Mouse (Mus musculus): ENCODE data around the gene Camk2n1. TPM values are rescaled to one million over a fixed set of nuclear protein-coding genes. Genes with fewer than 3 reads are reported as not detected.

Camk2n1 gene
- polyA plus RNA-seq (2015; fragmentation: Nextera tagmentation; extraction: Ambion mirVana), result 2.8 and 2.9 TPM in 2 replicates

DNA sequence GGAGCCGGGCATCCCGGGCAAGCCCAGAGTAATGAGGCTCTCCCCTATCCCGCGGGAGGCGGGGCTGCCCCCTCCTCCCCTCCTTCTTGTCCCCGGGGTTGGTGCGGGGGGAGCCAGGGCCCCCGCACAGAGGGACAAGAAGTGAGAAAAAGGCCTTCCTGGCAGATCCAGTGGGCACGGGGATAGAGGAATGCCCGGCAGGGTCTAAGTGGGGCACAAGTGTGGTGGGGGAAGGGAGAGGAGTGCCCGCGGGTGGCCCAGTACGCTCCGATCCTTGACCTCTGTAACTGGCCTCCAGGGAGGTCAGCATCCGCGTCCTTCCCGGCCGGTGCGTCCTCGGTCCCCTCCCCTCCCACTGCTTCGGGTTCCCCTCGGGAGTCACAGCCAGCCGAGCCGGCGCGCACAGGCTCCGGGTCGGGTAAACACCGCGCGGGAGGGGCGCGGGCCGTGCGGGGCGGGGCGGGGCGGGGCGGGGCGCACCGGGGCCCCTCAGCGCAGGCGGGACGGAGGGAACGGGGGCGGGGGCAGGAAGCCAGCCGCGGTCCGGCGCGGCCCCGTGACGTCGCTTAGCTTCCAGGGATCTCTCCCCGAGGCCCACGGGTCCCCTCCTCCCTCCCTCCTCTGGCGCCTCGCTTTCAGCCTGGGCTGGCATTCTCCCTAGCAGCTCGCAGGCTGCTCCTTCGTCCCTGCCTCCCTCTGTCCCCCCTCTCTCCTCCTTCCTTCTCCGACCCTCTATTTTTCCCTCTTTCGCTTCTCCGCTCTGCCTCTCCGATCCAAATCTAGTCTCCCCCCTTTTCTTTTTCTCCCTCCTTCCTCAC, at the start of gene Camk2n1:
Gene Camk2n1 (plus strand): TSS at position 562 of the 818 bp plus-strand sequence.
- ATAC-seq (ENCODE audit: borderline replicate concordance, extremely low read depth, low FRiP score, low TSS enrichment), result peak; percentile 82
- Histone ChIP-seq H3K36me3 (no peaks in the 10 kb centered on the region), H3K9me3 (no peaks in the 10 kb centered on the region), H3K4me3 (peak within 1 kb of the TSS; percentile 84), H3K4me1 (peaks cover 40% of the 10 kb centered on the region), H3K4me2 (peak within 1 kb of the TSS; percentile 94), H3K27me3 (peaks cover 18% of the 10 kb centered on the region; the same call in 1 of the 2 replicates), H3K27ac (peak within 1 kb of the TSS; percentile 86), H3K9ac (peak within 1 kb of the TSS; percentile 83)
- WGBS, result under 1% methylated on average over 37 of the region's 64 CpGs

DNA sequence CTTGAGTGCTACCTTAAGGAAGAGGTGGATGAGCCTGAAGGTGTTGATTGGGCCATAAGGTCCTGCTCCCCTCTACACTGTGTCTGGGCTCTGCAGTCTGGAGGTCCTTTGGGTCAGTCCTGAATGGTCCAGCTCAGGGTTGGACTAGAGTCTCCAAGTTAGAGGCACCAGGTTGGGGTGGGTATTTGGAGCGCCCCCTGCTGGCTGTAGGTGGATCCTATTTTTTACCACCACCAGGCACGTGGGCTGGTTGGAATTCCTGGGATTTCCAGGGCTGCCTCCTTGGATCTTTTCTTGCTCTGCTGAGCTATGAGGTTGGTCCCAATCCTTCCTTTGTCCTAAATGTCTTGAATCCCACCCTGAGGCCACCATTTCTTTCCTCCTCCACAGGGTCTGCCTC, 49.3 kb upstream of the Camk2n1 start:
- Histone ChIP-seq H3K4me1 (no peaks in the 10 kb centered on the region), H3K27ac (no peak overlapping the region)
- WGBS, result 9% methylated on average over 2 of the region's 2 CpGs

DNA sequence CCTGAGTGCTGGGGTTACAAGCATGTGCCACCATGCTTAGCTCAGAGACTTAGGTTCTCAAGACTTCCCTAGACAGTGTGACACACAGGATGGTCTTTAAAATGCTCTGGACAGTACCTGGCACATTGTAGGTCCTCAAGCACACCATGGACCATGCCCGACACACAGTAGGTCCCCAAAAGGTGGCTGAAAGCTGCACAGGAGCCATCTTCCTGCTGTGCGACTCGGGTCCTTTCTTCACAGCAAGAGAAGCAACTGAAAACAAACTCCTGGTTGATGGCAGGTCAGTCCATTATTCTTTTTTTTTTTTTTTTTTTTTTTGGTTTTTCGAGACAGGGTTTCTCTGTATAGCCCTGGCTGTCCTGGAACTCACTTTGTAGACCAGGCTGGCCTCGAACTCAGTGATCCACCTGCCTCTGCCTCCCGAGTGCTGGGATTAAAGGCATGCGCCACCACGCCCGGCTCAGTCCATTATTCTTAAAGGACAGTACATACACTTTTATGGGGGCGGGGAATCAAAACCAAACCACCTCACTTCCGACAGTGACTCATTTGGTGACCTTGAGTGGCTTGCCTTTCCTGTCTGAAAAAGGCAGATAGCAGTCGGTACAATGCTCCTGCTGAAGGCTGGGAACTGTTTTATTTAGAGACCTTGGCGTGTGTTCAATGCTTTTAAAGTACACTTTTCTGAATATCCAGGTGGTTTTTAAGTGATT, 46.5 kb upstream of the Camk2n1 start:
- 52% methylated on average over 12 of the region's 13 CpGs for WGBS
- no peak overlapping the region for H3K9ac ChIP-seq
- H3K27me3 ChIP-seq, result no peaks in the 10 kb centered on the region; the same call in 1 of the 2 replicates
- no peak overlapping the region for H3K4me2 ChIP-seq
- H3K4me3 ChIP-seq, result no peak overlapping the region
- no peaks in the 10 kb centered on the region for H3K4me1 ChIP-seq
- ATAC-seq (ENCODE audit: borderline replicate concordance, extremely low read depth, low FRiP score, low TSS enrichment), result no peak
- no peaks in the 10 kb centered on the region for H3K9me3 ChIP-seq
- H3K27ac ChIP-seq, result 0 out of 2 replicates have a peak overlapping the region, but pooled peaks have one; percentile 41
- no peaks in the 10 kb centered on the region for H3K36me3 ChIP-seq

More for the DNA sequence above, 49.3 kb upstream of the Camk2n1 start:
- H3K9me3 ChIP-seq, result no peaks in the 10 kb centered on the region
- H3K27me3 ChIP-seq, result peaks cover 7% of the 10 kb centered on the region; the same call in 1 of the 2 replicates
- H3K36me3 ChIP-seq, result no peaks in the 10 kb centered on the region
- H3K4me2 ChIP-seq, result no peak overlapping the region
- H3K9ac ChIP-seq, result no peak overlapping the region
- no peak for ATAC-seq (ENCODE audit: borderline replicate concordance, extremely low read depth, low FRiP score, low TSS enrichment)
- H3K4me3 ChIP-seq, result no peak overlapping the region

DNA sequence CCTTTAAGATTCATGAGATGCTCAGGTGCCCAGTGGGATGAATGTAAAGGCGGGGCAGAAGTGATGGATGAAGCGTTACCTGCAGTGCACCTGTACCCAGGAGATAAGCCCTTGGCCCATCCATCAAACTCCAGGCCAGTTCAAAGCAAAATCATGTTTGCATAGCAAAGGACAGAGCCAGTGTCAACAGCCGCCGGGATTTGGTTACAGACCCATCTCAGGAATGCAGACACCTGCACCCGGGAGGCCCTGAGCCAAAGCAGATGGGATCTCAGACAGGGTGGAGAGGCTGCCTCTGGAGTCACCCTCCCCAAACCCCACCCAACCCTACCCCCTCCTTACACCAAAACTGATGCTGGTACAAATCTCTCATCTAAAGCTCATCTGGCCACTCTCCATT, 43.1 kb upstream of the Camk2n1 start:
- Histone ChIP-seq H3K36me3 (no peaks in the 10 kb centered on the region), H3K9me3 (no peaks in the 10 kb centered on the region), H3K4me1 (0 out of 2 replicates have a peak, but pooled peaks cover 5% of the 10 kb centered on the region), H3K4me2 (no peak overlapping the region), H3K27ac (no peak overlapping the region), H3K4me3 (no peak overlapping the region), H3K27me3 (no peaks in the 10 kb centered on the region; the same call in 1 of the 2 replicates), H3K9ac (no peak overlapping the region)
- WGBS, result 2% methylated on average over 5 of the region's 5 CpGs
- ATAC-seq (ENCODE audit: borderline replicate concordance, extremely low read depth, low FRiP score, low TSS enrichment), result no peak

DNA sequence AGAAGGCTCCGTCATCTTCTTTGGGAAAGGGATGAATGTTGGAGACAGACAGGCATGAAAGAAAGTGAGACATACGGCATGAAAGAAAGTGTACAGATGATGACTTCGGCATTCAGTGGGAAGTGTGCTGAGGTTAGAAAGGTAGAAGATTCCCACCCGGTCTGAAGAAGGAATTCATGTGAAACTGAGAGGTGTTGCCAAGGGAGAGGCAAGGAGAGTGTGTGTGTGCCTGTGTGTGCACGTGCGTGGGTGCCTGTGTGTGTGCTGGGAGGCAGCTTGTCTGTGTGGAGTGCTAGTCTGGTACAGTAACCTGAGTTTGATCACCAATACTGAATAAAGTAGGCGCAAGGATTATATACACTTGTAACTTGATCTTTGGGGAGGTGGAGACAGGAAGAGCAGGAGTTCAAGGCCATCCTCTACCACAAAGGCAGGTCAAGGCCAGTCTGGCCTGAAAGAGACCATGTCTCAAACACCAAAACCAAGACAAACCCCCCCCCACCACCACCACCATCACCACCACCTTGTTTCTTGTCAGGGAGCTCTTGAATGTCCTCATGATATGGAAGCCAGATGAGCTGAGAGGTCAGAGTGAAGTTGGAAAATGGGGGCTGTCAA, 42.5 kb upstream of the Camk2n1 start:
- ATAC-seq (ENCODE audit: borderline replicate concordance, extremely low read depth, low FRiP score, low TSS enrichment), result no peak
- Histone ChIP-seq H3K27me3 (no peaks in the 10 kb centered on the region; the same call in 1 of the 2 replicates), H3K36me3 (no peaks in the 10 kb centered on the region), H3K4me2 (no peak overlapping the region), H3K9ac (no peak overlapping the region), H3K4me1 (0 out of 2 replicates have a peak, but pooled peaks cover 5% of the 10 kb centered on the region), H3K27ac (no peak overlapping the region), H3K4me3 (no peak overlapping the region), H3K9me3 (no peaks in the 10 kb centered on the region)
- WGBS, result 31% methylated on average over 7 of the region's 7 CpGs

DNA sequence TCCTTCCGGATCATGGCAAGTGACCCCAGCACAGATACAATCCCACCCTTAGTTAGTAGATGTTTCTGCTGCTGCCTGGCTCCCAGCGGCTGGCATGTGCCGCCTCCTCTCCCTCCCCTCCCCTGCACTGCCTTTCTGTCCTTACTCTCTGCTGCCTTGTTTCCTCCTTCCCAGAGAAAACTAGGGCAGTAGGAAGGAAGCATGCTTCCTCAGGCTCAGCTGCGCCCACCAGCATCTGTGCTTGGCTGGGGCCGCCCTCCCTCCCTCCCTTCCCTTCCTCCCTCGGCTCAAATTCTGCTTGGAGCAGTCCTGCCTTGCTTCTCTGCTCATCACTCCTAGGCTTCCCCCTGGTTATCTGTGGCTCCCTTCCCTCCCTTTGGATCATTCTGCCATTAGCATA, 39.4 kb upstream of the Camk2n1 start:
- Histone ChIP-seq H3K9ac (no peak overlapping the region), H3K4me2 (no peak overlapping the region), H3K4me1 (0 out of 2 replicates have a peak, but pooled peaks cover 5% of the 10 kb centered on the region), H3K4me3 (no peak overlapping the region), H3K27me3 (no peaks in the 10 kb centered on the region; the same call in 1 of the 2 replicates), H3K9me3 (no peaks in the 10 kb centered on the region), H3K27ac (peak overlapping the region; percentile 44; the same call in 1 of the 2 replicates), H3K36me3 (no peaks in the 10 kb centered on the region)
- WGBS, result 12% methylated on average over 6 of the region's 6 CpGs
- peak; percentile 49; the same call in 1 of the 2 replicates for ATAC-seq (ENCODE audit: borderline replicate concordance, extremely low read depth, low FRiP score, low TSS enrichment)

DNA sequence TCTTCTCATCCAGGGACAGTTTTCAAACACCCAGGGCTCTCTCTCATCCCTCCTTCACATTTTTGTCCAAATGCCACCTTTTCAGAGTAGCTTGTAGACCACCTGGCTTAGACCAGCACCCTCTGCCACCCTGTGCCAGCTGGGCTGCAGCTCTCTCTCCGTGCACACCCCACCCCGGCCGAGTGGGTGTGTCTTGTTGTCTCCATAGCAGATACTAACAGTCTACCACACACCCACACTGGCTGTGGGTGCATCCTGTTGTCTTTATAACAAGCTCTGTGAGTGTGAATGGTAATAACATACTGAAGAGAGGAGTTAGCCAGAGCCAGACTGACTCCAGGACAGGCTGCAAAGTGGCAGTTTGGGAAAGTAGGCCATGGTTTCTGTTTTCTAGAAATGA, 38.1 kb upstream of the Camk2n1 start:
- Histone ChIP-seq H3K4me3 (no peak overlapping the region), H3K4me2 (no peak overlapping the region), H3K36me3 (no peaks in the 10 kb centered on the region), H3K9ac (no peak overlapping the region), H3K4me1 (0 out of 2 replicates have a peak, but pooled peaks cover 5% of the 10 kb centered on the region), H3K9me3 (no peaks in the 10 kb centered on the region), H3K27ac (no peak overlapping the region), H3K27me3 (no peaks in the 10 kb centered on the region; the same call in 1 of the 2 replicates)
- ATAC-seq (ENCODE audit: borderline replicate concordance, extremely low read depth, low FRiP score, low TSS enrichment), result no peak
- 66% methylated on average over 3 of the region's 3 CpGs for WGBS

DNA sequence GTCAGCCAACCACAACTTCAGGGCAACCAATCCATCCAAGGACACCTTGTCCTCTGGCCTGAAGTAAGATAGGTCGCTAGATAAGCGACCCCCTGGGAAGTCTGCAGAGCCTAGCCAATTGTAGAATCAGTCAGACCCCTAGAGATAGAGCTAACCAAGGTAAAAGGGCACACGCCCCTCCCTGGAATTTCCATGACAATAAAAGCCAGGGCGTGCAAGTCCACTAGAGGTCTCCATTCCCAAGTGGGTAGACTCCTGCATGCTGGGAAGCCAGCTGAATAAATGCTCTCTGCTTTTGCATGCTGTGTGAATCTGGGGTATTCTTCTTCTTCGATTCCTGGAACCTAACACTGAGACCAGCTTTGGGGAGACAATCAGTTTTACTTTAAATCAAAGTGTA, 37.7 kb upstream of the Camk2n1 start:
- no peak overlapping the region for H3K27ac ChIP-seq
- H3K27me3 ChIP-seq, result no peaks in the 10 kb centered on the region; the same call in 1 of the 2 replicates
- no peak overlapping the region for H3K4me2 ChIP-seq
- no peak for ATAC-seq (ENCODE audit: borderline replicate concordance, extremely low read depth, low FRiP score, low TSS enrichment)
- H3K4me1 ChIP-seq, result 0 out of 2 replicates have a peak, but pooled peaks cover 5% of the 10 kb centered on the region
- no peak overlapping the region for H3K4me3 ChIP-seq
- no peak overlapping the region for H3K9ac ChIP-seq
- no peaks in the 10 kb centered on the region for H3K36me3 ChIP-seq
- no peaks in the 10 kb centered on the region for H3K9me3 ChIP-seq
- 59% methylated on average over 5 of the region's 5 CpGs for WGBS

DNA sequence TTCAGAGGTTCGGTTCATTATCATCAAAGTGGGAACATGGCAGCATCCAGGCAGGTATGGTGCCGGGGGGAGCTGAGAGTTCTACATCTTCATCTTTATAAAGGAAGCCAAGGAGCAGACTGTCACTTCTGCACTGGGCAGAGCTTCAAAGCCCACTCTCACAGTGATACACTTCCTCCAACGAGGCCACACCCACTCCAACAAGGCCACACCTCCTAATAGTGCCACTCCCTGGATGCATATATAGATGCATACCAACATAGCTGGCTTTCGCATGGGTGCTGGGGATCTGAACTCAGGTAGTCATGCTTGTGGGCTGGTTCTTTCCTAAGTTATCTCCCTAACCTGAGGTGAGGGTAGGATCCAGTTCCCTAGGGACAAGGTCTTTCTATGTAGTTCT, 36.2 kb upstream of the Camk2n1 start:
- Histone ChIP-seq H3K4me2 (no peak overlapping the region), H3K36me3 (no peaks in the 10 kb centered on the region), H3K4me1 (0 out of 2 replicates have a peak, but pooled peaks cover 5% of the 10 kb centered on the region), H3K9ac (no peak overlapping the region), H3K27me3 (no peaks in the 10 kb centered on the region; the same call in 1 of the 2 replicates), H3K9me3 (no peaks in the 10 kb centered on the region), H3K27ac (no peak overlapping the region), H3K4me3 (no peak overlapping the region)
- 74% methylated on average over 4 of the region's 4 CpGs for WGBS
- no peak for ATAC-seq (ENCODE audit: borderline replicate concordance, extremely low read depth, low FRiP score, low TSS enrichment)

DNA sequence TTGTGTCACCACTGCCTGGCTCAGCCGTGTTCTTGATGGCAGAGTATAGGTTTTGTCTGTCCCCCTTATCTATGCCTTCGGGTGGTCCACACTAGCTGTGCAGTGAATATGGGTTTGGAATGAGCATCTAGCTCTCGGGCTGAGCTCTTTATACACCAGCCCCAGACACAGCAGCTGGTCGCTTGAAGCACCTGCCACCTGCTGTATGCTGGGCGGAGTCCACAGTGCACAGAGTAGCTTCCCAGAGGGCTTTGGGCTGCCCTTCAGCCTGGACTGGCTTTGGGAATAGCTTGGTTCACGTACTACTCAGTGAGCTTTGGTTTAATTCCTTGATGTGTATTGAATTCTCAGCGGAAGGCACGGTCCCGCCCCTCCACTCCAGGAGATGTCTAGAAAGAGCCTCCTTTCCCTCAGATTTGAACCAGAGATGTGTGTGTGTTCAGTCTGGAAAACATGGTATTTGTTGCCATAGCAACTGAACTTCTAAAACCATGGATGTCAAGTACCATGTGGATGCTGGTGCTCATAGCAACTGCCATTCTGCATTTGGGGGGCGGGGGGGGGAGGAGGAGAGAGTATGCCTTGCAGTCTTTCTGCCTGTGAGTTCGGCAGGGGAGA, 35.7 kb upstream of the Camk2n1 start:
- no peak overlapping the region for H3K9ac ChIP-seq
- 0 out of 2 replicates have a peak, but pooled peaks cover 5% of the 10 kb centered on the region for H3K4me1 ChIP-seq
- no peaks in the 10 kb centered on the region for H3K36me3 ChIP-seq
- no peak overlapping the region for H3K4me3 ChIP-seq
- H3K27ac ChIP-seq, result no peak overlapping the region
- no peaks in the 10 kb centered on the region for H3K9me3 ChIP-seq
- ATAC-seq (ENCODE audit: borderline replicate concordance, extremely low read depth, low FRiP score, low TSS enrichment), result no peak
- WGBS, result 46% methylated on average over 11 of the region's 11 CpGs
- no peaks in the 10 kb centered on the region; the same call in 1 of the 2 replicates for H3K27me3 ChIP-seq
- no peak overlapping the region for H3K4me2 ChIP-seq

DNA sequence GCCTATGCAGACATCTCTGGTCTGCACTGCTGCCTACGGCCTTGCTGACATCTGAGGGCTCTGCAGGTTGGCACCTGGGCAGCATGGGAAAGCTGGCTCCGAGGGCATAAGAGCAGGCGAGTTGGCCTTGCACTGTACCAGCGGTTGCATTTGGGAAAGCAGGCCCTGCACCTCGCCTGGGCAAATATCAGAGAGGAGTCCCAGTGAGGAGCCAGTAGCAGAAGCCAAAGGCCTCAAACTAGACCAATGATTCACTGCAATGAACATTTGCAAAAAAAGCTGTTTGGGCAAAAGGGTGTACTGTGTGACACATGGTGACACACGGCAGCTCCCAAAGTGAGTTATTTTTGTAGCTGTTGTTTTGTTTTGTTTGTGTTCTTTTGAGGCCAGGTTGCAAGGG, 29.1 kb upstream of the Camk2n1 start:
- H3K4me2 ChIP-seq, result no peak overlapping the region
- H3K4me1 ChIP-seq, result 0 out of 2 replicates have a peak, but pooled peaks cover 3% of the 10 kb centered on the region
- no peaks in the 10 kb centered on the region for H3K27me3 ChIP-seq
- H3K4me3 ChIP-seq, result no peak overlapping the region
- H3K27ac ChIP-seq, result no peak overlapping the region
- H3K9me3 ChIP-seq, result no peaks in the 10 kb centered on the region
- H3K9ac ChIP-seq, result no peak overlapping the region
- ATAC-seq (ENCODE audit: borderline replicate concordance, extremely low read depth, low FRiP score, low TSS enrichment), result no peak
- WGBS, result 75% methylated on average over 6 of the region's 6 CpGs
- no peaks in the 10 kb centered on the region for H3K36me3 ChIP-seq

All from lung, embryonic 15.5 days (tissue).